Mouse (Mus musculus) heart, postnatal 0 days (tissue): ENCODE results near the gene Ccdc62.

Experiments used
- CTCF ChIP-seq: IDR thresholded peaks from 2 replicates; pipeline ENCODE4 v1.5.1; 2016; ENCODE audit warnings: antibody characterized with exemption, control low read depth, low read depth
- EP300 ChIP-seq: IDR thresholded peaks from 2 replicates; pipeline ENCODE4 v1.6.1; 2016; ENCODE audit warnings: antibody characterized with exemption, low read depth

- TF ChIP-seq EP300 (no peak), CTCF (no peak)
Measured at GRCm38 (mm10) chr5:123979221-123979979, 48.9 kb downstream of the Ccdc62 start.
